Mouse (Mus musculus) heart, postnatal 10 days (tissue): ENCODE results near the gene Ncmap. TPM values are rescaled to one million over a fixed set of nuclear protein-coding genes. Genes with fewer than 3 reads are reported as not detected.
A peak's percentile ranks its signal among the peaks of the same experiment; 100 is the strongest.

Source experiments
- DNase-seq, 2 experiments: peaks; one replicate each; pipeline ENCODE4 v3.0.0; 2021
- intact Hi-C: fragments of 180-260 bp; cut with DNase I; formaldehyde crosslinking; loops from one replicate; pipeline ENCODE4 v1.15.1; 2025
- microRNA-seq, 2 experiments: library from miRNA; unstranded; fragments of <30 nt; microRNA quantifications; one replicate each; pipeline ENCODE4 v1.2.0; 2022
- total RNA-seq, 2 experiments: library from RNA; stranded (reverse); gene quantifications; 2 replicates each; pipeline ENCODE4 v1.2.3; 2021

Ncmap gene
- total RNA-seq, 2 experiments from 2014 or later: 0.69 to 1.3 TPM

DNA sequence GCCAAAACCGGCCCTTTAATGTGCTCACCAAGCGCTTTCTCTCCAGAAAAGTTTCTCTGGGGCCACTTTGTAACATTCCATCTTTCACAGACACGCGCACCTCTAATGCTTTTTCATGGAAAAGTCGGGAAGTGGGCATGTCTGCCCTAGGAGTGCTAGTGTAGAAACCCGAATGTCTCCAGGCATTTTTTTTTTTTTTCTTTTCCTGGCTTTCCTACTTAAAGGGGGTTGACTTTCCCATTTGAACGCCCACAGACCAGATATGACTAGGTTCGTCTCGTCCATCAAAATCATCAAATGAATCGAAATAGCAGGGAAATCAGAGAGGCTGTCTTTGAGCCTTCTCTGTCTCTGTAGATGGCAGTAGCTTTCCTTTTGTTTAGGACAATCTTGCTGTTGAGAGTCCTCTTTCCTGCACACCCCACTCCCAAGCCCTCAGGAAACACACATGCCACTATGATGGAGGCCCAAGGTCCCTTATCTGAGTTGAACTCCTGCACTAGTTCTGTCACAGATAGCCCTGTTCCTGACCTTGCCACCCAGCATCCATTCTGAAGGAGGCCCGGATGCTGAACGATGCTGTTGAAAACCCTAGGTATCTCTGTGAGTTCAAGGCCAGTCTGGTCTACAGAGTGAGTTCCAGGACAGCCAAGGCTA is 44.1 kb downstream of the Ncmap start:
- intact Hi-C loops: no loop called here
- DNase-seq: peak in 1 of 2 experiments; percentile 34

DNA sequence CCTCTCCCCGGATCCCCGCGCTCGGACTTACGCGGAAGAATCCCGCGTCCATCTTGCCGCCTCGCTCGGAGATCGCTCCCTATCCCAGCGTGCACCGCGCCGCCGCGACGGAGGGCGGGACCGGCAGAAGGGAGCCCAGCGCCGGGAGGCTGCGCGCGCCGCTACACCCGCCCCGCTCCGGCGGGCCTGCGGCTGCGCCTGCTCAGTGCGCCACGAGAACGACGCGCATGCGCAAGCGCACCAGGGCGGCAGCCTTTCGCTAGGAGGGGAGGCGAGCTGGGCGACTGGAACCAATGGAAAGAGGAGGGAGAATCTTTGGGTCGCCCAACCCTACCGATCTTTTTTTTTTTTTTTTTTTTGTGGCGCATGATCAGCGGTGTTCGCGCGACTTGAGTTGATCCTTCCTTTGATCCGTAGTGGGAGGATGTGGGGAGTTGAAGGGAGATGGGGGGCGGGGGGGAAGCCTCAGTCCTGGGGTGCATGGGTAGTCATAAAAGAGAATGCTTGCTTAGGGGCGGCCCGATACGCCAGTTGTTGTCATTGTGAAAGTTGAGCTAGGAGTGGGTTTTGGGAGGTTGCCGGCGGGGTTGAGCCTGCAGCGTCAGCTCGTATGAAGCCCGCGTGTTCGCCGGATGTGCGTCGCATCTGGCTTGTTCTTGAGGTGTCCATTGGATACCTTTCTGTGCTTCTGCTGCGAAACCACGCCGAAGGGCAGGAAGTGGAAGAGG is 44.8 kb downstream of the Ncmap start, which contains the start of gene Srrm1:
Gene Srrm1 (minus strand): TSS at position 256 of the 728 bp plus-strand sequence.
- peak; percentile 99 for DNase-seq
- intact Hi-C loops: no loop called here

- DNase-seq: peak; percentile 26 to 52
- intact Hi-C loops: no loop called here
Measured at GRCm38 (mm10) chr4:135352326-135353065, 45.5 kb downstream of the Ncmap start.

GRCm38 (mm10) chr4:135337376-135337942 is 60.6 kb downstream of the Ncmap start:
- intact Hi-C loops: no loop called here
- no peak for DNase-seq

DNA sequence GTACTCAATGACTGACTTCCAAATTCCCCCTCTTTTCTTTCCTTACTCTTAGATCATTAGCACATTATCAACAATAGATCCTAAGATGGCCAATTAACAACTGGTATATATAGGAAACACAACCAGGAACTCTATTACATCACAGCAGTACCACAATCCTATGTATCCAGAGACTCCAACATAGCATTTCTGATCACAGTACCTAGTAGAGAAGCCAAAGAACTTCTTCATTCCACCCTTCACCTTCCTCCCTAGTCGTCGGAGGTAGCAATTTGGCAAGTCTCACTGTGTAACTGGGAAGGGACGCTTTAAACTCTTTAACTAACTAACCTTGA is 62.0 kb downstream of the Ncmap start:
- no peak for DNase-seq
- intact Hi-C loops: no loop called here

- DNase-seq: no peak
- intact Hi-C loops: no loop called here
Measured at GRCm38 (mm10) chr4:135335327-135336022, 62.6 kb downstream of the Ncmap start.

DNA sequence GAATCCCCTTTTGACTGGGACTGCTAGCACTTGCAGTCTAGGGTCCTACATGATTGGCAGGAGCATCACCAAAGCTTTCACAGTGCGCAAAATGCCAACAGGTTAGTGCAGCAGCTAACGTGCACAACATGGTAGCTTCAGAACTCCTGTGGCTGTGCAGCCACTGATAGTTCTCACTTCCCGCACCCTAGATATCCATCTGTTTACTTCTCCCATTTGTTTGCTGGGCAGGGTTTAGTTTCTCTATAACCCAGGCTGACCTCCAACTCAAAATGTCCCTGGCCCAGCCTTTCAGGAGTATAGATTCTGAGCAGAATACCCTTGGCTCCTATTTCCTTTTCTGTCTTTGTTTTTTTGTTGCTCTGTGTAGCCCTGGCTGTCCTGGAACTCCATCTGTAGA is 71.6 kb downstream of the Ncmap start:
- intact Hi-C loops: loop anchor here (5.0 kb wide), 1 partner anchor 389 kb away; no protein-coding TSS in a partner anchor
- no peak for DNase-seq

DNA sequence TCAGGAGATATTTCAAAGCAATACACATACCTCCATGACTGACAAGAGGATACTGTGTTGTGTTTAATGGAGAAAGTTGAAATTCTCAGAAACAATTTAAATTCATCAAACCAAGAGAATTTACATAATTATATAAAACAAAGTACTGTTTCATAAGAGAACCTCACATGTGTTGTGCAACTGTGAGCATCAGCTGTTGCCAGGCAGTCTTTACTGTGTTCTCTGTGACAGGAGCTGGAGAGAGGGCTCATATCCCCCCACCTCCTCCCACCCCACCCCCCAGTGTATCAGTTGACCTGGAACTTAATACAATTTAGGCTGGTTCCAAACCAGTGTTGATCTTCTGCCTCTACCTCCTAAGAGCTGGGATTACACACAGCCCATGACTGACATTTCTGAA is 72.0 kb downstream of the Ncmap start:
- intact Hi-C loops: loop anchor here (5.0 kb wide), 1 partner anchor 389 kb away; no protein-coding TSS in a partner anchor
- DNase-seq: no peak

- intact Hi-C loops: no loop called here
- no peak for DNase-seq
Measured at GRCm38 (mm10) chr4:135323021-135323420, 75.0 kb downstream of the Ncmap start.

Small RNA genes lying within 50 kb of the gene (microRNA-seq; reads per million reads assigned to microRNA genes)
- 363 to 418 reads per million in 2 experiments for gene Mir700

Other genes starting within 250 kb of the Ncmap start
- gene Clic4, start 125.4 kb downstream of the Ncmap start, total RNA-seq: 100 to 1,000 TPM; 309 to 310 TPM
- gene Srrm1, start 44.9 kb downstream of the Ncmap start, total RNA-seq: 100 to 1,000 TPM in 1 of 2 experiments, 10 to 100 TPM in 1; 94.6 to 106 TPM
- 10 to 100 TPM; 18.1 to 18.8 TPM for gene Rcan3, start 35.6 kb upstream of the Ncmap start, total RNA-seq
- gene Stpg1, start 96.6 kb upstream of the Ncmap start, total RNA-seq: not detected
- 10 to 100 TPM; 25.3 to 28.0 TPM for gene Nipal3, start 96.8 kb upstream of the Ncmap start, total RNA-seq
- under 1 TPM; 0.27 to 0.43 TPM for gene Grhl3, start 175.4 kb upstream of the Ncmap start, total RNA-seq